In the genomic region with DNA sequence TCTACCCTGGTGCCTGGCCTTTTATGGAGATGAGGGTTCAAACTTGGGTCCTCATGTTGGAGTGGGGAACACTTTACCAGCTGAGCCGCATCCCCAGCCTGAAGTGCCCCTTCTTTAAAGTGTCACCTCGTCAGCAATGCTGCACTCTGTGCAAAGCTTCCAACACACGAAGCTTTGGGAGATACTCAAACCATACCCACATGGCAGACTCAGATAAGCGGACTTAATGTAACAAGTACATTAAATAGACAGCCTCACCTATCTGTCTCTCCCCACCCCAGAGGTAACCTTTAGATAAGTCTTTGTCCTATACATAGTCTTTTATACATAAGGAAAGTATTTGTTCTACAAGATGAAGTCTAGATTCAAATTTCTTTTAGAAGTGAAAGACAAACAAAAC, we compare ENCODE assay signal across 27 mouse cellular contexts. TPM values are rescaled to one million over a fixed set of nuclear protein-coding genes. Genes with fewer than 3 reads are reported as not detected.
"Had no signal": no experiment of that assay in that cellular context is flagged by ENCODE, and none has a peak within 500 bp of the region (broad histone marks: within the 10 kb centered on the region; RNA-seq: fewer than 3 reads in every experiment).

No protein-coding gene starts in this region.

- H3K4me1 ChIP-seq: hindbrain, embryonic 12.5 days had no signal

- H3K9ac ChIP-seq: forebrain, postnatal 0 days; heart, embryonic 13.5 days; heart, embryonic 15.5 days; hindbrain, embryonic 12.5 days; hindbrain, embryonic 14.5 days; intestine, embryonic 15.5 days; limb, embryonic 12.5 days had no signal

- H3K9me3 ChIP-seq: heart, embryonic 13.5 days; heart, embryonic 15.5 days; hindbrain, embryonic 10.5 days; hindbrain, embryonic 12.5 days; intestine, embryonic 15.5 days; limb, embryonic 10.5 days; limb, embryonic 12.5 days had no signal

- H3K27me3 ChIP-seq: heart, embryonic 13.5 days; heart, embryonic 15.5 days; hindbrain, embryonic 12.5 days; intestine, embryonic 15.5 days had no signal

- ATAC-seq: forebrain, postnatal 0 days; hindbrain, embryonic 16.5 days; inflammation-experienced regulatory T-cells, adult 6 months; intestine, embryonic 15.5 days; intestine, postnatal 0 days had no signal

- DNase-seq: forebrain, postnatal 0 days; gastrocnemius, adult 2 months; gastrocnemius, postnatal 10 days; gastrocnemius, postnatal 25 days; heart, adult 2 months; heart, postnatal 4 days; kidney, adult 18-20 months; kidney, adult 8-10 months; kidney, postnatal 10 days; kidney, postnatal 25 days; kidney, postnatal 4 days had no signal

- H3K4me3 ChIP-seq: gastrocnemius, adult 2 months; heart, adult 2 months; heart, embryonic 13.5 days; heart, embryonic 15.5 days; hindbrain, embryonic 10.5 days; hindbrain, embryonic 12.5 days; intestine, embryonic 15.5 days; layer of hippocampus, adult 2 months; left cerebral cortex, adult 2 months; limb, embryonic 10.5 days; limb, embryonic 12.5 days had no signal

- H3K4me2 ChIP-seq: heart, embryonic 11.5 days; heart, embryonic 13.5 days; heart, embryonic 15.5 days; hindbrain, embryonic 12.5 days; hindbrain, embryonic 14.5 days; intestine, embryonic 15.5 days; limb, embryonic 12.5 days had no signal

- H3K36me3 ChIP-seq: heart, embryonic 13.5 days; heart, embryonic 15.5 days; hindbrain, embryonic 10.5 days; hindbrain, embryonic 12.5 days; intestine, embryonic 15.5 days; limb, embryonic 10.5 days; limb, embryonic 12.5 days had no signal

- H3K27ac ChIP-seq: gastrocnemius, adult 2 months; heart, adult 2 months; heart, embryonic 13.5 days; heart, embryonic 15.5 days; hindbrain, embryonic 10.5 days; hindbrain, embryonic 12.5 days; hindbrain, embryonic 14.5 days; intestine, embryonic 15.5 days; layer of hippocampus, adult 2 months; left cerebral cortex, adult 2 months; limb, embryonic 10.5 days; limb, embryonic 12.5 days had no signal

RNA-seq across cellular contexts. Expression of a gene that starts 17.8 kb away (rescaled TPM):
- total RNA-seq: granulocyte monocyte progenitor cell, adult 5-6 weeks; heart, adult 2 months had no signal
- polyA plus RNA-seq: hindbrain, embryonic 10.5 days; inflammation-experienced regulatory T-cells, adult 6 months; kidney, embryonic 14.5 days; limb, embryonic 10.5 days; limb, embryonic 12.5 days had no signal
